Mouse (Mus musculus): Measurements from ENCODE around the gene Tubal3. TPM values are rescaled to one million over a fixed set of nuclear protein-coding genes. Genes with fewer than 3 reads are reported as not detected.

Tubal3 gene
- total and polyA plus RNA-seq, 3 experiments: 0.07 TPM; not detected in 2

GRCm38 (mm10) chr13:3891479-3892087, 26.5 kb upstream of the Tubal3 start:
- dilution Hi-C loops (cut with MboI; ENCODE audit: extremely low pct_ligation_motif_present, extremely low pct_unique_long_range_greater_than_20kb, low sequenced_read_pairs) (no loop called here), in situ Hi-C loops (cut with MboI; ENCODE audit: low pct_ligation_motif_present, low pct_unique_long_range_greater_than_20kb, low sequenced_read_pairs) (loop anchor here (25.0 kb wide), 1 partner anchor 129 kb away; no protein-coding TSS in a partner anchor)
- H3K36me3 ChIP-seq (replicated peaks in 1 of 2; ENCODE audit: control insufficient read depth in 1 of 2, insufficient read depth in 1 of 2, low read length in 1 of 2): peaks cover 21 to 49% of the 10 kb centered on the region in 2 experiments
- TF ChIP-seq ZC3H11A (IDR thresholded peaks at IDR 0.05; ENCODE audit: low read depth, low read length) (no peak), JUN (IDR thresholded peaks at IDR 0.05; ENCODE audit: insufficient read depth, low read depth, low read length) (no peak), HCFC1 (IDR thresholded peaks at IDR 0.05; ENCODE audit: low read depth, low read length) (no peak), BHLHE40 (IDR thresholded peaks at IDR 0.05; ENCODE audit: low read depth, low read length) (no peak), EP300 (IDR thresholded peaks at IDR 0.05; ENCODE audit: low read length) (no peak), CTCF (conservative IDR thresholded peaks at IDR 0.05 in 1 of 2, IDR thresholded peaks at IDR 0.05 in 1 of 2; ENCODE audit: low read depth in 2 of 2, low read length in 2 of 2) (no peak), POLR2A (IDR thresholded peaks at IDR 0.05; ENCODE audit: low read depth, low read length) (no peak), RAD21 (IDR thresholded peaks at IDR 0.05; ENCODE audit: low read depth, low read length) (no peak), TCF12 (IDR thresholded peaks at IDR 0.05; ENCODE audit: low read depth, low read length) (no peak), JUND (conservative IDR thresholded peaks at IDR 0.05; ENCODE audit: low read depth, low read length) (no peak), E2F4 (IDR thresholded peaks at IDR 0.05; ENCODE audit: insufficient replicate concordance, low read depth, low read length) (no peak), PAX5 (IDR thresholded peaks at IDR 0.05; ENCODE audit: low read length) (no peak)
- peaks cover 7 to 29% of the 10 kb centered on the region in 2 experiments for H3K4me1 ChIP-seq (ENCODE audit: control insufficient read depth in 1 of 2, insufficient read depth in 2 of 2)
- H3K9me3 ChIP-seq (replicated peaks; ENCODE audit: low read length): no peaks in the 10 kb centered on the region
- H3K9ac ChIP-seq (ENCODE audit: insufficient read depth, low read depth): peak overlapping the region; percentile 55; the same call in 1 of the 2 replicates
- no peak for DNase-seq (ENCODE audit: extremely low read depth)
- H3K4me2 ChIP-seq (ENCODE audit: insufficient read depth, low read depth, poor library complexity, severe bottlenecking): peak overlapping the region; percentile 95
- H3K27ac ChIP-seq (ENCODE audit: insufficient read depth, low read depth): no peak overlapping the region
- H3K27me3 ChIP-seq (replicated peaks): no peaks in the 10 kb centered on the region
- peak overlapping the region in 1 of 3 experiments; percentile 91 for H3K4me3 ChIP-seq (replicated peaks in 1 of 3; ENCODE audit: low read depth in 2 of 3, low read length in 2 of 3, poor library complexity in 1 of 3)
- peaks cover 16% of the 10 kb centered on the region; the same call in 1 of the 2 replicates for H3K79me2 ChIP-seq (replicated peaks; ENCODE audit: control insufficient read depth, extremely low read depth, insufficient read depth, poor library complexity, severe bottlenecking)

- in situ Hi-C loops (cut with MboI; ENCODE audit: low pct_ligation_motif_present, low pct_unique_long_range_greater_than_20kb, low sequenced_read_pairs): loop anchor here (25.0 kb wide), 1 partner anchor 130 kb away; no protein-coding TSS in a partner anchor
- Histone ChIP-seq H3K9me3 (replicated peaks; ENCODE audit: low read length) (no peaks in the 10 kb centered on the region), H3K79me2 (replicated peaks; ENCODE audit: control insufficient read depth, extremely low read depth, insufficient read depth, poor library complexity, severe bottlenecking) (peaks cover 16% of the 10 kb centered on the region; the same call in 1 of the 2 replicates), H3K27ac (ENCODE audit: insufficient read depth, low read depth) (no peak overlapping the region), H3K27me3 (replicated peaks) (no peaks in the 10 kb centered on the region), H3K4me2 (ENCODE audit: insufficient read depth, low read depth, poor library complexity, severe bottlenecking) (peak overlapping the region; percentile 95), H3K9ac (ENCODE audit: insufficient read depth, low read depth) (peak overlapping the region; percentile 55), H3K36me3 (replicated peaks in 1 of 2; ENCODE audit: control insufficient read depth in 1 of 2, insufficient read depth in 1 of 2, low read length in 1 of 2) (peaks cover 12 to 39% of the 10 kb centered on the region in 2 experiments), H3K4me3 (replicated peaks in 1 of 3; ENCODE audit: low read depth in 2 of 3, low read length in 2 of 3, poor library complexity in 1 of 3) (peak overlapping the region; percentile 53 to 91 (median 60)), H3K4me1 (ENCODE audit: control insufficient read depth in 1 of 2, insufficient read depth in 2 of 2) (peaks cover 7 to 29% of the 10 kb centered on the region in 2 experiments)
- DNase-seq (ENCODE audit: extremely low read depth): peak; percentile 20
- dilution Hi-C loops (cut with MboI; ENCODE audit: extremely low pct_ligation_motif_present, extremely low pct_unique_long_range_greater_than_20kb, low sequenced_read_pairs): no loop called here
- no peak for TF ChIP-seq MAFK (IDR thresholded peaks at IDR 0.05; ENCODE audit: insufficient replicate concordance, low read length)
- 0 out of 2 replicates have a peak, but pooled peaks have one; percentile 17 for TF ChIP-seq CHD2 (IDR thresholded peaks at IDR 0.05; ENCODE audit: low read length)
- TF ChIP-seq NRF1 (IDR thresholded peaks at IDR 0.05; ENCODE audit: low read depth, low read length): no peak
- TF ChIP-seq SIN3A (IDR thresholded peaks at IDR 0.05; ENCODE audit: low read length): no peak; the same call in none of the 2 replicates
- TF ChIP-seq CTCF (conservative IDR thresholded peaks at IDR 0.05 in 1 of 2, IDR thresholded peaks at IDR 0.05 in 1 of 2; ENCODE audit: low read depth in 2 of 2, low read length in 2 of 2): no peak
- no peak for TF ChIP-seq JUN (IDR thresholded peaks at IDR 0.05; ENCODE audit: insufficient read depth, low read depth, low read length)
- TF ChIP-seq USF1 (IDR thresholded peaks at IDR 0.05; ENCODE audit: low read depth, low read length): no peak
- TF ChIP-seq UBTF (IDR thresholded peaks at IDR 0.05; ENCODE audit: low read depth, low read length): no peak
- TF ChIP-seq BHLHE40 (IDR thresholded peaks at IDR 0.05; ENCODE audit: low read depth, low read length): no peak
- TF ChIP-seq ZNF384 (IDR thresholded peaks at IDR 0.05; ENCODE audit: low read depth, low read length): 0 out of 2 replicates have a peak, but pooled peaks have one; percentile 27
- TF ChIP-seq TBP (conservative IDR thresholded peaks at IDR 0.05; ENCODE audit: low read depth, low read length): no peak
- TF ChIP-seq RAD21 (IDR thresholded peaks at IDR 0.05; ENCODE audit: low read depth, low read length): no peak
- peak; percentile 33 for TF ChIP-seq EP300 (IDR thresholded peaks at IDR 0.05; ENCODE audit: low read length)
- TF ChIP-seq USF2 (conservative IDR thresholded peaks at IDR 0.05; ENCODE audit: low read depth, low read length): no peak
- no peak for TF ChIP-seq ELF1 (IDR thresholded peaks at IDR 0.05; ENCODE audit: low read depth, low read length)
- TF ChIP-seq SMC3 (IDR thresholded peaks at IDR 0.05; ENCODE audit: low read depth, low read length): no peak
- TF ChIP-seq MAX (IDR thresholded peaks at IDR 0.05; ENCODE audit: low read length): 0 out of 2 replicates have a peak, but pooled peaks have one; percentile 16
- TF ChIP-seq ZKSCAN1 (IDR thresholded peaks at IDR 0.05; ENCODE audit: borderline replicate concordance, low read depth, low read length): no peak
- no peak for TF ChIP-seq E2F4 (IDR thresholded peaks at IDR 0.05; ENCODE audit: insufficient replicate concordance, low read depth, low read length)
- no peak for TF ChIP-seq ETS1 (conservative IDR thresholded peaks at IDR 0.05; ENCODE audit: low read depth, low read length)
- TF ChIP-seq POLR2A (IDR thresholded peaks at IDR 0.05; ENCODE audit: low read depth, low read length): no peak
- no peak for TF ChIP-seq NELFE (IDR thresholded peaks at IDR 0.05; ENCODE audit: low read depth, low read length)
- TF ChIP-seq ZMIZ1 (IDR thresholded peaks at IDR 0.05; ENCODE audit: low read depth, low read length): no peak
Measured at GRCm38 (mm10) chr13:3892601-3893000, 25.5 kb upstream of the Tubal3 start.
